22 mouse cellular contexts compared by ENCODE assay signal in genomic region chr3:83503901-83504300, GRCm38 (mm10).
DNase-seq lines count a peak whose midpoint lies in the region; ATAC-seq and TF ChIP-seq lines count a peak whose summit lies in the region.
"Had no signal": no experiment of that assay in that cellular context is flagged by ENCODE, and none has a peak within 500 bp of the region (broad histone marks: within the 10 kb centered on the region; RNA-seq: fewer than 3 reads in every experiment).

No protein-coding gene starts in this region.

- H3K4me3 ChIP-seq in embryonic facial prominence, embryonic 11.5 days (ENCODE audit: low read depth, low read length), result no peak overlapping the region
- H3K4me3 ChIP-seq in embryonic facial prominence, embryonic 10.5 days, result no peak overlapping the region
- H3K4me3 ChIP-seq in lung, embryonic 14.5 days (ENCODE audit: low read depth, low read length), result no peak overlapping the region
- H3K4me3 ChIP-seq: embryonic facial prominence, embryonic 15.5 days; erythroblast, embryonic 14.5 days; forebrain, embryonic 15.5 days; heart, embryonic 10.5 days had no signal

- no peak overlapping the region for H3K9ac ChIP-seq in embryonic facial prominence, embryonic 11.5 days (replicated peaks; ENCODE audit: low read length)
- H3K9ac ChIP-seq in lung, embryonic 14.5 days, result no peak overlapping the region
- H3K9ac ChIP-seq: embryonic facial prominence, embryonic 15.5 days; forebrain, embryonic 15.5 days had no signal

- DNase-seq in embryonic facial prominence, embryonic 11.5 days (ENCODE audit: low spot score), result peak; percentile 35
- no peak for DNase-seq in embryonic facial prominence, embryonic 10.5 days (ENCODE audit: low spot score)
- DNase-seq in lung, embryonic 14.5 days, result peak; percentile 17
- DNase-seq in lung, postnatal 14 days, result no peak
- DNase-seq in brain, embryonic 14.5 days (ENCODE audit: low read depth), result peak; percentile 27
- peak; percentile 63 for DNase-seq in retina, embryonic 14.5 days (ENCODE audit: low spot score)
- DNase-seq: adrenal gland, adult 2 months; adrenal gland, postnatal 25 days; cerebellum, adult 11 months; cerebellum, adult 8-10 months; cerebellum, postnatal 14 days; gastrocnemius, postnatal 36 days; heart, adult 18-20 months; heart, postnatal 10 days; kidney, adult 11 months had no signal

- TF ChIP-seq POLR2A in brain, embryonic 14.5 days (IDR thresholded peaks at IDR 0.05; ENCODE audit: borderline replicate concordance, extremely low read depth, insufficient read depth, insufficient read length, poor library complexity, severe bottlenecking), result no peak

- no peaks in the 10 kb centered on the region for H3K36me3 ChIP-seq in embryonic facial prominence, embryonic 11.5 days (replicated peaks; ENCODE audit: control insufficient read depth, insufficient read depth, low read depth, low read length)
- no peaks in the 10 kb centered on the region for H3K36me3 ChIP-seq in embryonic facial prominence, embryonic 10.5 days (replicated peaks)
- H3K36me3 ChIP-seq in lung, embryonic 14.5 days (ENCODE audit: insufficient read depth), result no peaks in the 10 kb centered on the region
- H3K36me3 ChIP-seq: embryonic facial prominence, embryonic 15.5 days; forebrain, embryonic 15.5 days; heart, embryonic 10.5 days had no signal

- H3K27ac ChIP-seq in embryonic facial prominence, embryonic 11.5 days (replicated peaks; ENCODE audit: low read depth, low read length), result no peak overlapping the region
- no peak overlapping the region for H3K27ac ChIP-seq in embryonic facial prominence, embryonic 10.5 days (replicated peaks)
- no peak overlapping the region for H3K27ac ChIP-seq in lung, embryonic 14.5 days (ENCODE audit: low read depth)
- H3K27ac ChIP-seq: embryonic facial prominence, embryonic 15.5 days; forebrain, embryonic 15.5 days; heart, embryonic 10.5 days; hindbrain, postnatal 0 days had no signal

- TF ChIP-seq CTCF in lung, embryonic 14.5 days (IDR thresholded peaks at IDR 0.05; ENCODE audit: low read depth), result no peak
- TF ChIP-seq CTCF in brain, embryonic 14.5 days (IDR thresholded peaks at IDR 0.05; ENCODE audit: borderline replicate concordance, extremely low read depth, insufficient read depth, insufficient read length), result no peak

- WGBS in embryonic facial prominence, embryonic 11.5 days, result 42% methylated on average over 7 of the region's 7 CpGs
- 37% methylated on average over 7 of the region's 7 CpGs for WGBS in embryonic facial prominence, embryonic 10.5 days
- WGBS in lung, embryonic 14.5 days, result 35% methylated on average over 7 of the region's 7 CpGs

- H3K4me1 ChIP-seq in embryonic facial prominence, embryonic 11.5 days (ENCODE audit: control insufficient read depth, insufficient read depth, low read length), result no peaks in the 10 kb centered on the region
- no peaks in the 10 kb centered on the region for H3K4me1 ChIP-seq in embryonic facial prominence, embryonic 10.5 days
- H3K4me1 ChIP-seq in lung, embryonic 14.5 days (ENCODE audit: insufficient read depth), result no peaks in the 10 kb centered on the region
- H3K4me1 ChIP-seq: embryonic facial prominence, embryonic 15.5 days; forebrain, embryonic 15.5 days; heart, embryonic 10.5 days had no signal

- no peak for ATAC-seq in embryonic facial prominence, embryonic 11.5 days (replicated peaks; ENCODE audit: insufficient number of reproducible peaks, low FRiP score, low TSS enrichment, low read depth)
- no peak for ATAC-seq in lung, embryonic 14.5 days (ENCODE audit: insufficient read depth)
- no peak for ATAC-seq in erythroid progenitor cell, adult 5-6 weeks (replicated peaks; ENCODE audit: low FRiP score, poor library complexity, severe bottlenecking)
- ATAC-seq: forebrain, embryonic 15.5 days; hindbrain, postnatal 0 days had no signal

- no peaks in the 10 kb centered on the region for H3K27me3 ChIP-seq in embryonic facial prominence, embryonic 11.5 days (ENCODE audit: control insufficient read depth, insufficient read depth, low read length)
- H3K27me3 ChIP-seq in embryonic facial prominence, embryonic 10.5 days (replicated peaks; ENCODE audit: low read depth, poor library complexity, severe bottlenecking), result no peaks in the 10 kb centered on the region
- no peaks in the 10 kb centered on the region for H3K27me3 ChIP-seq in lung, embryonic 14.5 days (ENCODE audit: insufficient read depth, low read length)
- H3K27me3 ChIP-seq: CH12.LX; embryonic facial prominence, embryonic 15.5 days; forebrain, embryonic 15.5 days had no signal

- no peak overlapping the region for H3K4me2 ChIP-seq in embryonic facial prominence, embryonic 11.5 days (ENCODE audit: low read depth, low read length)
- no peak overlapping the region for H3K4me2 ChIP-seq in lung, embryonic 14.5 days
- H3K4me2 ChIP-seq: embryonic facial prominence, embryonic 15.5 days; forebrain, embryonic 15.5 days had no signal

- no peaks in the 10 kb centered on the region for H3K9me3 ChIP-seq in embryonic facial prominence, embryonic 11.5 days (replicated peaks; ENCODE audit: control insufficient read depth, low read length)
- H3K9me3 ChIP-seq in embryonic facial prominence, embryonic 10.5 days, result no peaks in the 10 kb centered on the region
- no peaks in the 10 kb centered on the region for H3K9me3 ChIP-seq in lung, embryonic 14.5 days (ENCODE audit: low read depth, low read length)
- H3K9me3 ChIP-seq: embryonic facial prominence, embryonic 15.5 days; forebrain, embryonic 15.5 days; heart, embryonic 10.5 days had no signal

Comparison
In these comparisons a context has a peak if more than half of its experiments do, and no peak if none do; other contexts are left out.
1. DNase-seq: peak in embryonic facial prominence, embryonic 11.5 days (single experiment), lung, embryonic 14.5 days (single experiment), brain, embryonic 14.5 days (single experiment) and retina, embryonic 14.5 days (single experiment); none in embryonic facial prominence, embryonic 10.5 days (single experiment) and lung, postnatal 14 days (single experiment).